Mouse (Mus musculus): ENCODE measurements around the gene Wnt1. TPM values are rescaled to one million over a fixed set of nuclear protein-coding genes. Genes with fewer than 3 reads are reported as not detected.
"Not testable (repeated sequence)": the region's sequence is repeated elsewhere in the genome, so short reads cannot be mapped to it uniquely, and the experiment has no call there.

Wnt1 gene
- polyA plus RNA-seq (2012; rRNA removed) = not detected in 2 replicates

- H3K4me1 ChIP-seq (ENCODE audit: control insufficient read depth, insufficient read depth, low read length) = peaks cover 13% of the 10 kb centered on the region; the same call in 1 of the 2 replicates
- DNase-seq = peak; percentile 61
- TF ChIP-seq POLR2A (IDR thresholded peaks at IDR 0.05; ENCODE audit: borderline replicate concordance, extremely low read depth, low read depth, low read length) (no peak), CTCF (IDR thresholded peaks at IDR 0.05; ENCODE audit: insufficient read depth, low read length) (peak; percentile 38)
- H3K4me3 ChIP-seq (replicated peaks; ENCODE audit: extremely low read depth, low read depth, low read length) = no peak within 1 kb of the TSS
- 5% methylated on average over 50 of the region's 51 CpGs for WGBS
Measured at GRCm38 (mm10) chr15:98789661-98790535, at the start of gene Wnt1. TSS of gene Wnt1 (plus strand) at chr15:98789857.

GRCm38 (mm10) chr15:98740219-98740618 is 49.4 kb upstream of the Wnt1 start:
- Histone ChIP-seq H3K4me1 (ENCODE audit: control insufficient read depth, insufficient read depth, low read length) (peaks cover 6% of the 10 kb centered on the region), H3K4me3 (replicated peaks; ENCODE audit: extremely low read depth, low read depth, low read length) (no peak overlapping the region)
- TF ChIP-seq CTCF (IDR thresholded peaks at IDR 0.05; ENCODE audit: insufficient read depth, low read length) (no peak), POLR2A (IDR thresholded peaks at IDR 0.05; ENCODE audit: borderline replicate concordance, extremely low read depth, low read depth, low read length) (no peak)
- WGBS = 92% methylated on average over 8 of the region's 8 CpGs
- no peak for DNase-seq

GRCm38 (mm10) chr15:98742766-98743428 is 46.8 kb upstream of the Wnt1 start:
- TF ChIP-seq CTCF (IDR thresholded peaks at IDR 0.05; ENCODE audit: insufficient read depth, low read length) = no peak
- no peak for TF ChIP-seq POLR2A (IDR thresholded peaks at IDR 0.05; ENCODE audit: borderline replicate concordance, extremely low read depth, low read depth, low read length)
- Histone ChIP-seq H3K4me1 (ENCODE audit: control insufficient read depth, insufficient read depth, low read length) (peaks cover 17% of the 10 kb centered on the region), H3K4me3 (replicated peaks; ENCODE audit: extremely low read depth, low read depth, low read length) (no peak overlapping the region)
- DNase-seq = peak; percentile 42
- 73% methylated on average over 8 of the region's 8 CpGs for WGBS

- WGBS = 73% methylated on average over 3 of the region's 3 CpGs
- not testable (repeated sequence) for H3K4me3 ChIP-seq (replicated peaks; ENCODE audit: extremely low read depth, low read depth, low read length); DNase-seq
- peaks cover 17% of the 10 kb centered on the region for H3K4me1 ChIP-seq (ENCODE audit: control insufficient read depth, insufficient read depth, low read length)
Measured at GRCm38 (mm10) chr15:98743863-98744262, 45.8 kb upstream of the Wnt1 start.

GRCm38 (mm10) chr15:98746344-98746965 is 43.2 kb upstream of the Wnt1 start:
- no peak overlapping the region for H3K4me3 ChIP-seq (replicated peaks; ENCODE audit: extremely low read depth, low read depth, low read length)
- peaks cover 17% of the 10 kb centered on the region for H3K4me1 ChIP-seq (ENCODE audit: control insufficient read depth, insufficient read depth, low read length)
- 53% methylated on average over 10 of the region's 10 CpGs for whole genome bisulfite sequencing
- no peak for DNase-seq
- TF ChIP-seq CTCF (IDR thresholded peaks at IDR 0.05; ENCODE audit: insufficient read depth, low read length) (no peak), POLR2A (IDR thresholded peaks at IDR 0.05; ENCODE audit: borderline replicate concordance, extremely low read depth, low read depth, low read length) (no peak)

- Histone ChIP-seq H3K4me1 (ENCODE audit: control insufficient read depth, insufficient read depth, low read length) (peaks cover 17% of the 10 kb centered on the region), H3K4me3 (replicated peaks; ENCODE audit: extremely low read depth, low read depth, low read length) (no peak overlapping the region)
- 64% methylated on average over 6 of the region's 6 CpGs for WGBS
- no peak for TF ChIP-seq CTCF (IDR thresholded peaks at IDR 0.05; ENCODE audit: insufficient read depth, low read length)
- no peak for TF ChIP-seq POLR2A (IDR thresholded peaks at IDR 0.05; ENCODE audit: borderline replicate concordance, extremely low read depth, low read depth, low read length)
- DNase-seq = no peak
Measured at GRCm38 (mm10) chr15:98747296-98747695, 42.4 kb upstream of the Wnt1 start.

GRCm38 (mm10) chr15:98749093-98749492 is 40.6 kb upstream of the Wnt1 start:
- TF ChIP-seq CTCF (IDR thresholded peaks at IDR 0.05; ENCODE audit: insufficient read depth, low read length) (no peak), POLR2A (IDR thresholded peaks at IDR 0.05; ENCODE audit: borderline replicate concordance, extremely low read depth, low read depth, low read length) (no peak)
- 82% methylated on average over 2 of the region's 2 CpGs for WGBS
- Histone ChIP-seq H3K4me3 (replicated peaks; ENCODE audit: extremely low read depth, low read depth, low read length) (no peak overlapping the region), H3K4me1 (ENCODE audit: control insufficient read depth, insufficient read depth, low read length) (peaks cover 11% of the 10 kb centered on the region)
- no peak for DNase-seq

- no peak for DNase-seq
- TF ChIP-seq POLR2A (IDR thresholded peaks at IDR 0.05; ENCODE audit: borderline replicate concordance, extremely low read depth, low read depth, low read length) (no peak), CTCF (IDR thresholded peaks at IDR 0.05; ENCODE audit: insufficient read depth, low read length) (no peak)
- 61% methylated on average over 8 of the region's 8 CpGs for WGBS
- no peak overlapping the region for H3K4me3 ChIP-seq (replicated peaks; ENCODE audit: extremely low read depth, low read depth, low read length)
- H3K4me1 ChIP-seq (ENCODE audit: control insufficient read depth, insufficient read depth, low read length) = 0 out of 2 replicates have a peak, but pooled peaks cover 2% of the 10 kb centered on the region
Measured at GRCm38 (mm10) chr15:98753021-98753423, 36.6 kb upstream of the Wnt1 start.

- TF ChIP-seq POLR2A (IDR thresholded peaks at IDR 0.05; ENCODE audit: borderline replicate concordance, extremely low read depth, low read depth, low read length) (no peak), CTCF (IDR thresholded peaks at IDR 0.05; ENCODE audit: insufficient read depth, low read length) (no peak)
- Histone ChIP-seq H3K4me1 (ENCODE audit: control insufficient read depth, insufficient read depth, low read length) (0 out of 2 replicates have a peak, but pooled peaks cover 2% of the 10 kb centered on the region), H3K4me3 (replicated peaks; ENCODE audit: extremely low read depth, low read depth, low read length) (no peak overlapping the region)
- no peak for DNase-seq
- WGBS = 89% methylated on average over 2 of the region's 2 CpGs
Measured at GRCm38 (mm10) chr15:98754125-98754524, 35.5 kb upstream of the Wnt1 start.

Data from lung, adult 2 months (tissue).